Mouse (Mus musculus): ENCODE measurements around the gene Cnpy3.

Cnpy3 gene

DNA sequence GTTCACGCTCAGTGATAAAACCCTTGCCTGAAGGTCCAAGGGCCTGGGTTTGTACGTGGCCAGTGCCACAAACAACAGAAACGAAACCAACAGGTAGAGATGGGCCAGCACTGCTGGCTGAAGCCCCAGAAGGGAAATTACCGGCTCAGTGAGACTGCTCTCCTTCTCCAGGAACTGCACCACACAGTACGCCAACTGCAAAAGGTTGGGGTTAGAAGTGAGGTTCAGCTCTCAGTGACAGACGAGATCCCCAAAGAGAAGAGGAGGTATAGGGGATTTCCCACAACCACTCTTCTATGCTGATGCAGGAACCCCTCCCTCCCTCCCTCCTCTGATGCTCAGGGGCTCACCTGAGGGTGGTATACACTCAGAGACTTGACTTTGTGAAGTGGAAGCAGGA is 66.1 kb downstream of the Cnpy3 start:
- CTCF ChIA-PET, result interaction anchor here (1.2 kb wide), 1 partner anchor 19 kb away, joined by 3 read pairs; the partner anchor contains the start of gene Ppp2r5d

Data from spleen, embryonic (tissue).